Mouse (Mus musculus): ENCODE measurements around the gene Fam177a.
"Not testable (repeated sequence)": the region's sequence is repeated elsewhere in the genome, so short reads cannot be mapped to it uniquely, and the experiment has no call there.

Gene Fam177a

DNA sequence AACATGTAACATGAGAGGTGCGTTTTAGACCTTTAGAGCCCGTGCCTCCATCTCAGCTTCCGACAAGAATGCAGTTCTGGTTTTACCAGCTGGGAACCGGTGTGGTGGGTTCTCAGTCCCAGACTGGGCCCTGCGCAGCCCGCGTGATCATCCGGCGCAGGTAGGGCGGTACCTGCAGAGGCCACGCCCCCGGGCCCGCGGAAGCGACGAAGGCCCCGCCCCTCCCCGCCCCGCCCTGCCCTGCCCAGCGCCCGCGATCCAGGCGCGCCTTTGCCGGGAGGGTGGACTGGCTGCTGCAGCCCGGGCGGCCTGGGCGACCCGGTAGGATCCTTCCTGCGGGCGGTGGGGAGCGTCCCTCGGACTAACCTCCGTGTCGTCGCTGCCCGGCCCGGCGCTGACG is at the start of gene Fam177a:
Gene Fam177a (plus strand): TSS at position 228 of the 400 bp plus-strand sequence.
- in situ Hi-C loops (cut with MboI; ENCODE audit: low pct_unique_long_range_greater_than_20kb in 1 of 2, low sequenced_read_pairs in 2 of 2, unreplicated experiment in 1 of 2), result not testable (repeated sequence)

DNA sequence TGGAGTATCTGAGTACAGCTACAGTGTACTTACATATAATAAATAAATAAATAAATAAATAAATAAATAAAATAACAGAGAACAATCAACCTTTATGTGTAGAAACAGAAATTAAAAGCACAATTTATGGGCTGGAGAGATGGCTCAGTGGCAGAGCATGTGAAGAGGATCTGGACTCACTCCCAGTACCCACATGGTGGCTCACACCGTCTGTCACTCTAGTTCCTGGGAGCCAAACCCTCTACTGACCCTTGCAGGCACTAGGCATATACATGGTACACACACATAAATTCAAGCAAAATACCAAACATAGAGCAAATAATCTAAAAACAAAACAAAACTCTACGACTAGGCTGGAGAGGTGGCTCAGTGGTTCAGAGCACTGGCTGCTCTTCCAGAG is 49.0 kb upstream of the Fam177a start:
- in situ Hi-C loops (cut with MboI; ENCODE audit: low pct_unique_long_range_greater_than_20kb in 1 of 2, low sequenced_read_pairs in 2 of 2, unreplicated experiment in 1 of 2), result no loop called here

DNA sequence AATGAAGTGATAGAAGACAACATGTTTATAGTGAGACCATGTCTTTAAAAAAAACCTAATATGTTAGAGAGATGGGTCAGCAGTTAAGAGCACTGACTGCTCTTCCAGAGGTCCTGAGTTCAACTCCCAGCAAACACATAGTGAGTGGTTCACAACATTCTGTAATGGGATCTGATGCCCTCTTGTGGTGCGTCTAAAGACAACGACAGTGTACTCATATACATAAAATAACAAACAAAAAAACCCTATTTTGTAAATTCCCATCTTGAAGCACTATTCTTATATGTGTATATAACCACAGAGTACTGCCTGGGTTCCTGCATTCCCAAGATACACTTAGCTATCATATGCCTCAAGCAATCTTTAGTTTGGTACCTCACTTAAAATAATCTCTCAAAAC is 45.6 kb upstream of the Fam177a start:
- in situ Hi-C loops (cut with MboI; ENCODE audit: low pct_unique_long_range_greater_than_20kb in 1 of 2, low sequenced_read_pairs in 2 of 2, unreplicated experiment in 1 of 2), result not testable (repeated sequence)

DNA sequence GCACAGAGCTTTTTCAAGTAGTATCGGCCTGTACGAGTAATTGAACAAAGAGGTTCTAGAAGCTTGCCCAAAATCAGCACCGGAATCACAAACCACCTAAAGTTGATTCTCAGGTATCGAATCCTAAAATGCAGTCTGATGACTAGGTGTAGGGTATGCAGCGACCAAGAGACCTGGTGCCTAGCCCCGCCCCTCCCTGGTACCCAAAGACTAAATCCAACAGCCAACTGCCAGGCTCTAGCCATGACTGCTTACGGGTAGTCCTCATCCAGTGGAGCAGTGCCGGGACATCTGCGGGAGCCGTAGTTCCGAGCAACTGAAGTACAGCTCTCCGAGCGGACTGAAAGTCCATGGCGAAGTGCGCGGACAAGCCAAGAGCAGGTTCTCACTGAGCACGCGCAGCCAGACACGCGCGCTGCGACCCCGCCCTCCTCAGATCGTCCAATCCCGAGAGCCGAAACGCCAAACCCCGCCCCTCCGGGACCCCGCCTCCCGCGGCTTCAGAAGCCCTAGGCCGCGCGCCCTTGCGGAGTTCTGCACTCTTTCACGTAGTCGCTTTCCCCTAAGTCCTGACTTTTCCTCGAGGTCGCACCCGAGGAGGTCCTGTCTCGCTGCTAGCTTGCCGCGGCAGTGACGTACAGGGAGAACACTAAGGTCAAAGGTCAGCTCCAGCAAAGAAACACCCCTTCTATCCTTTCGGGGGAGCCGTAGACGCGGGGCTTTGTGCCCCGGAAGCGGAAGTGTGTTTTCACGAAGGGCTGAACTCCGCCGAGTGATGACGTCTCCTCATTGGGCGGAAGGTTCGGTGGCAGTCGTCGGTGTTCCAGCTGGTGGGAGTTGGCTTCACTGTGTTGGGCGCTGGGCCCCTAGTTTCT is 44.3 kb upstream of the Fam177a start, which contains the start of the genes 2700097O09Rik and Srp54a:
Gene 2700097O09Rik (minus strand): TSS at position 385 of the 875 bp plus-strand sequence.
Gene Srp54a (plus strand): TSS at position 537 of the 875 bp plus-strand sequence.
- in situ Hi-C loops (cut with MboI; ENCODE audit: low pct_unique_long_range_greater_than_20kb in 1 of 2, low sequenced_read_pairs in 2 of 2, unreplicated experiment in 1 of 2), result not testable (repeated sequence)

DNA sequence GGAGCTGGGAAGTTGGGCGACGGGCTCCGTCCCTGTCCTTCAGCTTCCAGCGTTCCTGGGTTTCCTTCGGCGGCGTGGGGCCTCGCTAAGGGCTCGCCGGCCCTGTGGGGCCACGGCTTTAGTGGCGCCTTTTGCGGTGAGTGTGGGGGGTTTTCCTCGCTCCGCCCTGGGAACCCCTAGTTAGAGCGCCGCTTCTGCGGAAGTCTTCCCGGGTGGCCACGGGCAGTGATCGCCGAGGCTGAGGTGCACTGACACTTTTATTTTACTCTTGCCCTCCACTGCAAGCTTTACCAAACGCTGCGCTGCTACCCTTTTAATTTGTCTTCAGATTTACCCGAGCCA is 43.7 kb upstream of the Fam177a start:
- in situ Hi-C loops (cut with MboI; ENCODE audit: low pct_unique_long_range_greater_than_20kb in 1 of 2, low sequenced_read_pairs in 2 of 2, unreplicated experiment in 1 of 2), result not testable (repeated sequence)

DNA sequence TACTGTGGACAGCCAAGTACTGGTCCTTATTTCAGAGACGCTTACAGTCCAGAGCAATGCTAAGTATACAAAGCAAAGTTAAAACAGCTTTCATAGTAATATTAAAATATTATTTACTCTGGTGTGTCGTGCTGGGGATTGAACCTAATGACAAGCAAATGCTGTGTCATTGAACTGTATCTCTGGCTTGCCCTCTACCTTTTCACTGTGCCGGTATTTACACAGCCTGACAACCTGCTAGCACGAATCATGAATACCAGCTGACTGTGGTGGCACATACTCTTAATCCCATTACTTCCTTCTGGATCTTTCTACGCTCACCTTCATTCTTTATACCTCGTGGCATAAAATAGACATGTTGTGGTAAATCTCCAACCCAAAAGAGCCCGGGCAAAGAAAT is 32.1 kb upstream of the Fam177a start:
- in situ Hi-C loops (cut with MboI; ENCODE audit: low pct_unique_long_range_greater_than_20kb in 1 of 2, low sequenced_read_pairs in 2 of 2, unreplicated experiment in 1 of 2), result not testable (repeated sequence)

DNA sequence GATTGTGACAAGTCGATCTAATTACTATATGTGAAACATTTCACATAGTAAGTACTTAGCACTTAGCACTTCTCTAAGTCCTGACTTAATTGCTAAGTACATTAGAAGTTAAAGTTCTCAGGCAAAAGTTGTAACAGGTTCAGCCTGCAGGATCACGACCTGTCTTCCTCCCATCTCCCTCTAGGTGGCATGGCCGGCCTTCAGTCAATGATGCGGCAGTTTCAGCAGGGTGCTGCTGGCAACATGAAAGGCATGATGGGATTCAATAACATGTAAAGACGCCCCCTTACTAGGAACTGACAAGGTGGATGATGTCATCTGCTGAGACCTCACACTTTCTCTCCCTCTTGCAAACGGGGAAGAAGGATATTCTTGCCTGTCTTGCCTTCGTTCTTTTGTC is 11.7 kb upstream of the Fam177a start:
- in situ Hi-C loops (cut with MboI; ENCODE audit: low pct_unique_long_range_greater_than_20kb in 1 of 2, low sequenced_read_pairs in 2 of 2, unreplicated experiment in 1 of 2), result not testable (repeated sequence)

DNA sequence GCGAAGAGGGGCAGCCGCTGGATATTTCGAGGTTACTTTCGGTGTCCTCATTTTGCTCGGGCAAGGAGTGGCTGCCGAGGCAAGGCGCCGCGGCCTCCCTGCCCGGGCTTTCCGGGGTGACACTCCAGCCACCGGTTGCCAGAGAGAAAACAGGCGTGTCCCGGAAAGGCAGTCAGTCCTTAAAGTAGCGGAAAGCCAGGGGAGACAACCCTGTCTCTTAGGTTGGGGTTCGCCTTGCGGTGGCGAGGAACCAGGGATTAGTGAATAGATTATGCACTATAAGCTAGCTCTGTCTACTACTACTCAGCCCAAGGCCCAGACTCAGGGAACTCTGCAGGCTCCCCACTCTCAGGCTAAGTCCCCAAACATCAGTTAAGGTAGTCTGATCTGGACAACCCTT is 462 bp downstream of the Fam177a start:
- in situ Hi-C loops (cut with MboI; ENCODE audit: low pct_unique_long_range_greater_than_20kb in 1 of 2, low sequenced_read_pairs in 2 of 2, unreplicated experiment in 1 of 2), result not testable (repeated sequence)

DNA sequence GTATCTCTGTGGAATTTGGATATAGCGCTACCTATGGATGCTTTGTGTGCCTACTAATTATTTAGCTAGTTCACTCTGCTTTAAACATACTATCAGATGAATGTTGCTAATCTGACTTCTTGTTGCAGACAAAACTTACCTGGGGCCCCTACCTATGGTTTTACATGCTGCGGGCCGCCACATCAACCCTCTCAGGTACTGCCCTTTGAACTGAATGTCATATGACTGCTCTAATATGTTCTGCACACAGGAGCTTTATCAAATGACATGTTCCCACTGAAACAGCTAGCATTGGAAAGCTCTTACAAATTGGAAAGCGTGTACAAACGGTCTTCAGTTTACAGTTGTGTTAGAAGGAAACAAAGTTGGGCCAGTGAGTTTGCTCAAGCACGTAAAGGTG is 11.3 kb downstream of the Fam177a start:
- in situ Hi-C loops (cut with MboI; ENCODE audit: low pct_unique_long_range_greater_than_20kb in 1 of 2, low sequenced_read_pairs in 2 of 2, unreplicated experiment in 1 of 2), result not testable (repeated sequence)

DNA sequence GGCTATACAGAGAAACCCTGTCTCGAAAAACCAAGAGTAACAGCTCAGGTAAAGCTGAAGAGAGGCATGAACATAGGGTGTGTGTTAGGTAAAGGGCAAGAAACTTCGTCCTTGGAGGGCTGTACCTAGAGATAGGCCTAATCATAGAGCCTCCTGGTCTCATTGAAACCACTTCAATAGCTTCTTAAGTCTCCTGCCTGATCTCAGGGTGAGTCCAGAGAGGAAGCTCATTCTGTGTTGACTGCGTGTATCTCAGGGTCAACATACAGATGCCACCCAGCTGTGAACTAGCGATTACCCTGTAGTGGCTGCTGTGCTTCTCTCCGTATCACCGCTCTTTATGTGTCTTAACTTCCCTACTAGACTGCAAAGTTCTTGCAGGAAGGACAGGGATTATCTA is 13.6 kb downstream of the Fam177a start:
- in situ Hi-C loops (cut with MboI; ENCODE audit: low pct_unique_long_range_greater_than_20kb in 1 of 2, low sequenced_read_pairs in 2 of 2, unreplicated experiment in 1 of 2), result not testable (repeated sequence)

DNA sequence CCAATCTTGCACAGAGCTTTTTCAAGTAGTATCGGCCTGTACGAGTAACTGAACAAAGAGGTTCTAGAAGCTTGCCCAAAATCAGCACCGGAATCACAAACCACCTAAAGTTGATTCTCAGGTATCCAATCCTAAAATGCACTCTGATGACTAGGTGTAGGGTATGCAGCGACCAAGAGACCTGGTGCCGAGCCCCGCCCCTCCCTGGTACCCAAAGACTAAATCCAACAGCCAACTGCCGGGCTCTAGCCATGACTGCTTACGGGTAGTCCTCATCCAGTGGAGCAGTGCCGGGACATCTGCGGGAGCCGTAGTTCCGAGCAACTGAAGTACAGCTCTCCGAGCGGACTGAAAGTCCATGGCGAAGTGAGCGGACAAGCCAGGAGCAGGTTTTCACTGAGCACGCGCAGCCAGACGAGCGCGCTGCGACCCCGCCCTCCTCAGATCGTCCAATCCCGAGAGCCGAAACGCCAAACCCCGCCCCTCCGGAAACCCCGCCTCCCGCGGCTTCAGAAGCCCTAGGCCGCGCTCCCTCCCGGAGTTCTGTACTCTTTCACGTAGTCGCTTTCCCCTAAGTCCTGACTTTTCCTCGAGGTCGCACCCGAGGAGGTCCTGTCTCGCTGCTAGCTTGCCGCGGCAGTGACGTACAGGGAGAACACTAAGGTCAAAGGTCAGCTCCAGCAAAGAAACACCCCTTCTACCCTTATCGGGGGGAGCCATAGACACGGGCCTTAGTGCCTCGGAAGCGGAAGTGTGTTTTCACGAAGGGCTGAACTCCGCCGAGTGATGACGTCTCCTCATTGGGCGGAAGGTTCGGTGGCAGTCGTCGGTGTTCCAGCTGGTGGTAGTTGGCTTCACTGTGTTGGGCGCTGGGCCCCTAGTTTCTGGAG is 30.5 kb downstream of the Fam177a start, which contains the start of gene Srp54b:
Gene Srp54b (plus strand): TSS at position 546 of the 890 bp plus-strand sequence.
- in situ Hi-C loops (cut with MboI; ENCODE audit: low pct_unique_long_range_greater_than_20kb in 1 of 2, low sequenced_read_pairs in 2 of 2, unreplicated experiment in 1 of 2), result not testable (repeated sequence)

DNA sequence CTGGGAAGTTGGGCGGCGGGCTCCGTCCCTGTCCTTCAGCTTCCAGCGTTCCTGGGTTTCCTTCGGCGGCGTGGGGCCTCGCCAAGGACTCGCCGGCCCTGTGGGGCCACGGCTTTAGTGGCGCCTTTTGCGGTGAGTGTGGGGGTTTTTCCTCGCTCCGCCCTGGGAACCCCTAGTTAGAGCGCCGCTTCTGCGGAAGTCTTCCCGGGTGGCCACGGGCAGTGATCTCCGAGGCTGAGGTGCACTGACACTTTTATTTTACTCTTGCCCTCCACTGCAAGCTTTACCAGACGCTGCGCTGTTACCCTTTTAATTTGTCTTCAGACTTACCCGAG is 31.1 kb downstream of the Fam177a start:
- in situ Hi-C loops (cut with MboI; ENCODE audit: low pct_unique_long_range_greater_than_20kb in 1 of 2, low sequenced_read_pairs in 2 of 2, unreplicated experiment in 1 of 2), result not testable (repeated sequence)

DNA sequence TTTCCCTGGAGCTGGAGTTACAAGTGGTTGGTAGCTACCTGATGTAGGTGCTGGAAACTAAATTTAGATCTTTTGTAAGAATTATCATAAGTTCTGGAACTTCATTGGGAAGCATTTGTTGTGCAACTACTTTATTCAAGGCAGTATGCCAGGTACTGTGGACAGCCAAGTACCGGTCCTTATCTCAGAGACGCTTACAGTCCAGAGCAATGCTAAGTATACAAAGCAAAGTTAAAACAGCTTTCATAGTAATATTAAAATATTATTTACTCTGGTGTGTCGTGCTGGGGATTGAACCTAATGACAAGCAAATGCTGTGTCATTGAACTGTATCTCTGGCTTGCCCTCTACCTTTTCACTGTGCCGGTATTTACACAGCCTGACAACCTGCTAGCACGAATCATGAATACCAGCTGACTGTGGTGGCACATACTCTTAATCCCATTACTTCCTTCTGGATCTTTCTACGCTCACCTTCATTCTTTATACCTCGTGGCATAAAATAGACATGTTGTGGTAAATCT is 42.8 kb downstream of the Fam177a start:
- in situ Hi-C loops (cut with MboI; ENCODE audit: low pct_unique_long_range_greater_than_20kb in 1 of 2, low sequenced_read_pairs in 2 of 2, unreplicated experiment in 1 of 2), result not testable (repeated sequence)

DNA sequence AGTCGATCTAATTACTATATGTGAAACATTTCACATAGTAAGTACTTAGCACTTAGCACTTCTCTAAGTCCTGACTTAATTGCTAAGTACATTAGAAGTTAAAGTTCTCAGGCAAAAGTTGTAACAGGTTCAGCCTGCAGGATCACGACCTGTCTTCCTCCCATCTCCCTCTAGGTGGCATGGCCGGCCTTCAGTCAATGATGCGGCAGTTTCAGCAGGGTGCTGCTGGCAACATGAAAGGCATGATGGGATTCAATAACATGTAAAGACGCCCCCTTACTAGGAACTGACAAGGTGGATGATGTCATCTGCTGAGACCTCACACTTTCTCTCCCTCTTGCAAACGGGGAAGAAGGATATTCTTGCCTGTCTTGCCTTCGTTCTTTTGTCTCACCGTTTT is 63.4 kb downstream of the Fam177a start:
- in situ Hi-C loops (cut with MboI; ENCODE audit: low pct_unique_long_range_greater_than_20kb in 1 of 2, low sequenced_read_pairs in 2 of 2, unreplicated experiment in 1 of 2), result not testable (repeated sequence)

DNA sequence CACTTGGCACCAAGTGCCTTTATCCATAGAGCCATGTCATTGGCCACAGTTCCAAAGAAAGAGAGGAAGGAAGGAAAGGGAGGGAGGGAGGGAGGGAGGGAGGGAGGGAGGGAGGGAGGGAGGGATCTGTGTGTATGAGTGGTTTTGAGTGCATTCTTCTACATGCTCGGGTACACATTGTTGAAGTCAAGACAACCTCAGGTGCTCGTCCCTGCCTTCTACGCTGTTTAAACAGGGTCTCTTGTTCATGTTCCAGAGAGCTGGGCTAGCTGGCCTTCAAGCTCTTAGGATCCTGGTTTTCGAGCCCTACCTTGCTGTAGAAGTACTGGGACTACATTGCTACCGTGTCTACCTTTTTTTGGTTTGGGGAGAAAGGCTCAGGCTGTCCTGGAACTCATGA is 64.9 kb downstream of the Fam177a start:
- in situ Hi-C loops (cut with MboI; ENCODE audit: low pct_unique_long_range_greater_than_20kb in 1 of 2, low sequenced_read_pairs in 2 of 2, unreplicated experiment in 1 of 2), result not testable (repeated sequence)

Data from mouse embryonic stem cell (cell line).